Mouse (Mus musculus) heart, embryonic 12.5 days (tissue): ENCODE measurements around the gene C87436. TPM values are rescaled to one million over a fixed set of nuclear protein-coding genes. Genes with fewer than 3 reads are reported as not detected.

Experiments
- ATAC-seq: fragments of 200-750 bp; cut with Nextera tagmentation; 2 replicates; pipeline ENCODE4 v1.8.0; 2017; ENCODE audit warnings: moderate TSS enrichment, moderate library complexity; ENCODE audit not compliant: insufficient number of reproducible peaks, low FRiP score
- H3K27ac ChIP-seq: fragments of 300-500 bp; sonication (generic); 2 replicates; pipeline ENCODE4 v1.5.1; 2016; ENCODE audit warnings: mild to moderate bottlenecking, moderate library complexity; ENCODE audit not compliant: poor library complexity, severe bottlenecking
- H3K27me3 ChIP-seq: fragments of 300-500 bp; sonication (generic); replicated peaks from 2 replicates; pipeline ENCODE4 v1.6.1; 2016; ENCODE audit warnings: mild to moderate bottlenecking, moderate library complexity
- H3K36me3 ChIP-seq: fragments of 300-500 bp; sonication (generic); 2 replicates; pipeline ENCODE4 v1.6.1; 2016; ENCODE audit warnings: mild to moderate bottlenecking, moderate library complexity
- H3K4me1 ChIP-seq: fragments of 300-500 bp; sonication (generic); replicated peaks from 2 replicates; pipeline ENCODE4 v1.6.1; 2016; ENCODE audit warnings: mild to moderate bottlenecking
- H3K4me2 ChIP-seq: fragments of 300-500 bp; sonication (generic); 2 replicates; pipeline ENCODE4 v1.6.1; 2016; ENCODE audit warnings: mild to moderate bottlenecking, moderate library complexity
- H3K4me3 ChIP-seq: fragments of 300-500 bp; sonication (generic); 2 replicates; pipeline ENCODE4 v1.5.1; 2016; ENCODE audit warnings: mild to moderate bottlenecking
- H3K9ac ChIP-seq: fragments of 300-500 bp; sonication (generic); 2 replicates; pipeline ENCODE4 v1.6.1; 2016; ENCODE audit warnings: mild to moderate bottlenecking, moderate library complexity
- H3K9me3 ChIP-seq: fragments of 300-500 bp; sonication (generic); replicated peaks from 2 replicates; pipeline ENCODE4 v1.6.1; 2016; ENCODE audit warnings: mild to moderate bottlenecking, moderate library complexity
- WGBS: fragments of 180-500 bp; shearing (Covaris S2); methylation state at CpG from one replicate; pipeline ENCODE4 v1.1.7; 2016; 5-methylcytosine and 5-hydroxymethylcytosine counted together
- polyA plus RNA-seq: library from polyadenylated mRNA; unstranded; fragments of >200 nt; fragmentation: Nextera tagmentation; extraction: Ambion mirVana; gene quantifications from 2 replicates; pipeline ENCODE4 v1.2.1, GENCODE M21; 2016

Gene C87436
- polyA plus RNA-seq, 1 experiment from 2014 or later: 16.2 TPM

DNA sequence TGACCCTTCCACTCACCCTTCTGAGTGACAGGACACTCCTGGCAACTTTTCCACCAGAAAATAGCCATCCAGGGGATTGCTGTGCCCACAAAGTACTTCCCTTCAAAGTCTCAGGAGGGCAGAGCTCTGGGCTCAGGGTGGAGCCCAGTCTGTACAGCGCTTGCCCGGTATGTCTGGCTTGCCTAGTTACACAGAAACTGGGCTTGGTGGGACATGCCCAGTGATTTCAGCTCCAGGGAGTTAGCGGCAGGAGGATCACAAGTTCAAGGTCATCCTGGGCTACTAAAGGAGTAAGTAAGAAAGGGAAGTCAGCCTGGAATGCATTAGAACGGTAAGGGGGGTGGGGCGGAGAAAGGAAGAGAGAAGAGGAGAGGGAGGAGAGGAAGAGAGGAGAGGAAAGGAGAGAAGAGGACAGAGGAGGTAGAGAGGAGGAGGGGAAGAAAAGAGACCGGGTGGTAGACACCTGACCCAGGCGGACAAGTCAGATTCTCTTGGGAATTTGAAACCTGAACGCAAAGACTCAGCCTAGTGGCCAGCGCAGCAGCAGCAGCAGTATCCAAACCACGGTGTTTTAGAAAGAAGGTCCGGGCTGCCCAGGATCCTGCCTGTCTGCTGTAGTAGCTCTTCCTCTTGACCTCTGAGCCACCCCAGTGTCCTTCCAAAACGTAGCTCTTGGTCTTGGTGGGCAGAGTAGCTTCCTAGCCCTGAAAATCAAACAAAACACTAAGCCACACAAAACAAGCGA is 59.1 kb downstream of the C87436 start:
- Histone ChIP-seq H3K4me2 (peak overlapping the region; percentile 63), H3K9me3 (peaks cover 4% of the 10 kb centered on the region), H3K4me1 (peaks cover 32% of the 10 kb centered on the region), H3K4me3 (peak overlapping the region; percentile 29), H3K36me3 (no peaks in the 10 kb centered on the region), H3K9ac (peak overlapping the region; percentile 69), H3K27me3 (no peaks in the 10 kb centered on the region), H3K27ac (peak overlapping the region; percentile 63)
- ATAC-seq: peak; percentile 35; the same call in 1 of the 2 replicates
- WGBS: 17% methylated on average over 13 of the region's 13 CpGs

DNA sequence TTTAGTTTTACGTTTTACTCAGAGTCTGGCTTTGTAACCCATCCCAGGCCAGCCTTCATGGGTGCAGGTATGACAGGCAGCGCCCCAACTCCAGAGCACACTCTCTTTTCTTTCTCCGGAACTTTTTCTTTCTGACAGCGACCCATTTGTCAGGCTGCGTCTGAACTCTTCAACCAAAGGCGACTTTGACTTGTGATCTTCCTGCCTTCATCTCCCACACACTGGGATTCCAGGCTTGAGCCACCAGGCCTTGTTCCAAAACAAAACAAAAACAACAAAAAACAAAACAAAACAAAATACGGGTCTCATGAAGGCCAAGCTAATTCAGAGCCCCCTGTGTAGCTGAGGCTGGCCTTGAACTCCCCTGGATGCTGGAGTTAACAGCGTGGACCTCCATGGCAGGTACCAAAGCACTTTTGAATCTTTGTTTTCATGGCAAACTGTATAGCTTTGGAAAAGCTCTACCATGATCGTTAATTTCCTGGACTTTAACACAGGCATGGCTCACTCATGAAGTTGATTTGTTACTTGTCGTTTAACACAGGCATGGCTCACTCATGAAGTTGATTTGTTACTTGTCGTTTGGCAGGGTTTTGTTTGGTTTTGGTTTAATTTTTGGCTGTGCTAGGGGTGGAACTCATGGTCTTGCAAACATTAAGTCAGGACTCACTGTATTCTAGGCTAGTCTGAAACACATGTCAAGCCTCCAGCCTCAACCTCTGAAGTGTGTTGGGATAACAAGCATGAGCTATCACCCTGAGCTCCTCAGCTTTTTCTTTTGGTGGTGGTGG is 60.0 kb downstream of the C87436 start:
- peak overlapping the region; percentile 69 for H3K9ac ChIP-seq
- no peak for ATAC-seq
- WGBS: 69% methylated on average over 11 of the region's 11 CpGs

DNA sequence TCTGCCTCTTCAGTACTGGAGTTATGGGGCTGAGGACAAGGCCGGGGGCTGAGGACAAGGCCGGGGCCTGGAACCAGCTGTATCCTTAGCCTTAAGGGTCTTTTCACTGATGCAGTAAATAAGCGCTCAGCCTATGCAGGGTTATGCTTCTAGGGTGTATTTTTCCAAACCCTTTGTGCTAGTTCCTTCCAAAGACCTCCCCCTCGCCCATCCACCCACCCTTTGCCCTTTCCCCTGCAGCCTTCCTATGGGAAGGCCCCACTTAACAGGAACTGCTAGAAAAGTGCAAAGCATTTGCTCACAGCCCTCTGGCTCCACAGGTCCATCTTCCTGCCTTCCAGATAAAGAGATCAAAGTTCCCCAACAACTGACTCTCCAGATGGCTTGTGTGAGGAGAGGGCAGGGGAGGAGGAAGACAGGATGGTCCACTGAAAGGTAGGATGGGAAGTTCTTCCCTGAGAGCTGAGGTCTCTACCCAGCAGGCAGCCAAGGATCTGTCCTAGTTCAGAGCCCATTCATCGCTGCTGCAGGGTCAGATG is 61.5 kb downstream of the C87436 start:
- H3K4me2 ChIP-seq: no peak overlapping the region
- H3K9ac ChIP-seq: no peak overlapping the region
- peak overlapping the region; percentile 37; the same call in 1 of the 2 replicates for H3K27ac ChIP-seq
- H3K27me3 ChIP-seq: no peaks in the 10 kb centered on the region
- 60% methylated on average over 5 of the region's 5 CpGs for WGBS
- ATAC-seq: no peak
- H3K36me3 ChIP-seq: no peaks in the 10 kb centered on the region
- H3K4me1 ChIP-seq: peaks cover 25% of the 10 kb centered on the region
- peaks cover 4% of the 10 kb centered on the region for H3K9me3 ChIP-seq
- no peak overlapping the region for H3K4me3 ChIP-seq

More for the DNA sequence above, 60.0 kb downstream of the C87436 start:
- Histone ChIP-seq H3K4me3 (peak overlapping the region; percentile 29), H3K27me3 (no peaks in the 10 kb centered on the region), H3K9me3 (peaks cover 4% of the 10 kb centered on the region), H3K36me3 (no peaks in the 10 kb centered on the region), H3K4me1 (peaks cover 32% of the 10 kb centered on the region), H3K4me2 (peak overlapping the region; percentile 63), H3K27ac (peak overlapping the region; percentile 63; the same call in 1 of the 2 replicates)

DNA sequence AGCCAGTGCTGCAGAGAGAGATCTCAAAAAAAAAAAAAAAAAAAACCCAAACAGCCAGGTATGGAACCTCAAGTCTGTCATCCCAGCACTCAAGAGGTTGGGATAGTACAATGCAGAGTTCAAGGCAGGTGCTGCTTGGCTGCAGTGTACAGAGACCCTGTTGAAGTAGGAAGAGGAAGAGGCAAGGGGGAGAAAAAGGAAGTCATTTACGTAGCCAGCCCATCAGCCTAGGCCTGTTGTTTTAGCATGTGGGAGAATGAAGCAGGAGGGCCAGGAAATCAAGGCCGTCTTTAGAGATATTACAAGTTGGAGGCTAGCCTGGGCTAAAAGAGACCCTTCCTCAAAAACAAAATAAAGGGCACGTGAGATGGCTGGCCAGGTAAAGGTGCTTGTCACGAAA is 65.3 kb downstream of the C87436 start:
- Histone ChIP-seq H3K4me1 (peaks cover 10% of the 10 kb centered on the region), H3K36me3 (no peaks in the 10 kb centered on the region), H3K4me2 (no peak overlapping the region), H3K9ac (no peak overlapping the region), H3K27me3 (no peaks in the 10 kb centered on the region), H3K9me3 (no peaks in the 10 kb centered on the region), H3K27ac (no peak overlapping the region), H3K4me3 (no peak overlapping the region)
- WGBS: 72% methylated on average over 4 of the region's 4 CpGs
- no peak for ATAC-seq

DNA sequence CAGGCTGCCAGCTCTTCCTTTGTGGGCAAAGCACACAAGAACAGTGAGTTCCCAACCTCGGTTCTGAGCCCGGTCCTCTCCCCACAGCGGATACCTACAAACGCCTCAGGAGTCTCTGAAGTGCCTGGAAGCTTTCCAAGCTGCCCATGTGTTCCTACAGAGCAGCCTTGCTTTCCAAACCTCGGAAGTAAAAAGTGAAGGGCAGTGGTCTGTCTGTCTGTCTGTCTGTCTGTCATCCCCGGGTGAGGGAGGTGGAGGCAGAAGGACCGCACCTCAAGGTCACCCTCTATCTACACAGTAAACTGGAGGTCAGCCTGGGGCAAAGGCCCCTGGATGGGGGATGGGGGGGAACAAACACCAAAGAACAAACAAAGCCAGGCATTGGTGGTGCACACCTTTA is 67.5 kb downstream of the C87436 start:
- Histone ChIP-seq H3K27me3 (no peaks in the 10 kb centered on the region), H3K36me3 (no peaks in the 10 kb centered on the region), H3K4me1 (0 out of 2 replicates have a peak, but pooled peaks cover 7% of the 10 kb centered on the region), H3K4me2 (no peak overlapping the region), H3K4me3 (no peak overlapping the region), H3K9me3 (no peaks in the 10 kb centered on the region), H3K9ac (no peak overlapping the region), H3K27ac (no peak overlapping the region)
- 54% methylated on average over 7 of the region's 7 CpGs for WGBS
- ATAC-seq: no peak

DNA sequence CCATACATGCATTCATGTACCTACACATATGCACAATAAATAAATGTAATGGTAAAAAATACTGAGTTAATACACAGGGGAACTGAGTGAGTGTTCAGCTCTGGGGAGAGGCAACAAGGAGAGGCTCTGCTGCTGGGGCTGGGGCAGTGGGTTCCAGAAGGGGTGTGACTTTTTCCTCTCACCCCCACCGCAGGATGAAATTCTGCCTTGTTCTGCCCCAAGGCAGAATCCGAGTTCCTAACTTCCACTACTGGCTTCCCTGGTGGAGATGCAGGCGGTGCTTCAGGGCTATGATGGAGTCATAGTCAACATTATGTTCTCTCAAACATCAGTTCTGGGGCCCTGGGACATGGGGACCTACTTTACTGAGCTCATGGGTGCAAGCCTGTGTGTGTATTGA is 68.1 kb downstream of the C87436 start:
- Histone ChIP-seq H3K9ac (no peak overlapping the region), H3K4me2 (no peak overlapping the region), H3K4me3 (no peak overlapping the region), H3K27ac (no peak overlapping the region), H3K9me3 (no peaks in the 10 kb centered on the region), H3K4me1 (0 out of 2 replicates have a peak, but pooled peaks cover 7% of the 10 kb centered on the region), H3K27me3 (no peaks in the 10 kb centered on the region), H3K36me3 (no peaks in the 10 kb centered on the region)
- 85% methylated on average over 3 of the region's 3 CpGs for WGBS
- no peak for ATAC-seq

DNA sequence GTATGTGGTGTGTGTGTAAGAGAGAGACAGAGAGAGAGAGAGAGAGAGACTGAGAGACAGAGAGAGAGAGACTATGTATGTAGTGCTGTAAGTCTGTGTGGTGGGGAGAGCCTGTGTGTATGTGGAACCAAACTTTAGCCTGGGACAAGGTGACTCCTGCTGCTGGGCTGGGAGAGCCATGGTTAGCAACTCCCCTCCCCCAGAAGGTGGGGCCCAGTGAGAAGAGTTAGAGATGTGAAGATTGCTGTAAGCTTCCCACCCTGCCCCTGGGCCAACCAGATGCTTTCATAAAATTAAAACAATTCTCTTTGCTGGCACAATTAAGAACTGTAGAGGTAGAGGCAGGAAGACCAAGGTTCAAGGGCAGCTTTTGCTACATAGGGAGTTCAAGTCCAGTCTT is 68.9 kb downstream of the C87436 start:
- Histone ChIP-seq H3K4me2 (no peak overlapping the region), H3K4me3 (no peak overlapping the region), H3K27me3 (no peaks in the 10 kb centered on the region), H3K36me3 (no peaks in the 10 kb centered on the region), H3K4me1 (0 out of 2 replicates have a peak, but pooled peaks cover 7% of the 10 kb centered on the region), H3K27ac (no peak overlapping the region), H3K9ac (no peak overlapping the region), H3K9me3 (no peaks in the 10 kb centered on the region)
- ATAC-seq: no peak

DNA sequence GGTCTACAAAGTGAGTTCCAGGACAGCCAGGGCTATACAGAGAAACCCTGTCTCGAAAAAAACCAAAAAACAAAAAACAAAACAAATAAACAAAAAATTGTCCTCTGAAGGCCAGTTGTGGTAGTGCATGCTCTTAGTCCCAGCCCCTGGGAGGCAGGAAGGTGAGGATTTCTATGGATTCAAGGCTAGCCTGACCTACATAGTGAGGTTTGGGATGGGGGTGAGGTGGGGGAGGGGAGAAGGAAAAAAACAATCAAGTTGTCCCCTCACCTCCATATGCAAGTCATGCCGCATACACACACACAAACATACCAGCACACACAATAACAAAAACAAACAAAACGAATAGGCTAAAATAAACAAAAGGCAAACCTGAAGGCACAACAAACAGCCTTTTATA is 70.6 kb downstream of the C87436 start:
- Histone ChIP-seq H3K27me3 (no peaks in the 10 kb centered on the region), H3K9ac (no peak overlapping the region), H3K4me2 (no peak overlapping the region), H3K4me1 (0 out of 2 replicates have a peak, but pooled peaks cover 7% of the 10 kb centered on the region), H3K4me3 (no peak overlapping the region), H3K27ac (no peak overlapping the region), H3K36me3 (no peaks in the 10 kb centered on the region), H3K9me3 (no peaks in the 10 kb centered on the region)
- no peak for ATAC-seq
- 85% methylated on average over 3 of the region's 3 CpGs for WGBS

DNA sequence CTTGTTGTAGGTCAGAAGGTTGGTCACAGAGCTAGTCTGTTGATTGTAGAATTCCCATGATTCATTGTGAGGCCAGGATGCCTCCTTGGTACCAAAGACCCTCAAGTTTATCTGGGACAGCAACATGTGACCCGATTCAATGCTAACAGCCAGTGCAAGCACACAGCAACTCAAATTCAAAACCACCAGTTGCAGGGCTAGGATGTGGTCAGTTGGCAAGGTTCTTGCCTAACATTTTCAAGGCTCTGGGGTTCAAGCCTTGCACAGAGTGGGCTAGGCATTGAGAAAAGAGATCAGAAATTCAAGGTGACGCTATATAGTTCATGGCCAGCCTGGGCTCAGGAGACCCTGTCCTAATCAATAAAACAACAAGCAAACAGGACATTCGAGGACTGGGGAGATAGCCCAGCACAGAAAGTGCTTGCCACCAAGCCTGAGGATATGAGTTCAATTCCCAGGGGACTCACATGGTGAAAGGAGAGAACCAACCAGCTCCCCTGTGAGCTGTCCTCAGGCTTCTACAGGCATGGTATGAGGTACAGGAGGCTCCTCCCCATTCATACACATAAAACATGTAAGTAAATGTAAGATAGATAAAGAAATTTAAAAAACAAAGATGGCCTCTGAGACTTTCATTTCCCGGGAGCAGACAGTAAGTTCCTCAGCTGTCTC is 71.2 kb downstream of the C87436 start:
- Histone ChIP-seq H3K9ac (no peak overlapping the region), H3K4me1 (0 out of 2 replicates have a peak, but pooled peaks cover 7% of the 10 kb centered on the region), H3K36me3 (no peaks in the 10 kb centered on the region), H3K9me3 (no peaks in the 10 kb centered on the region), H3K4me3 (no peak overlapping the region), H3K27me3 (no peaks in the 10 kb centered on the region), H3K4me2 (no peak overlapping the region), H3K27ac (no peak overlapping the region)
- ATAC-seq: no peak
- WGBS: 60% methylated on average over 4 of the region's 4 CpGs

DNA sequence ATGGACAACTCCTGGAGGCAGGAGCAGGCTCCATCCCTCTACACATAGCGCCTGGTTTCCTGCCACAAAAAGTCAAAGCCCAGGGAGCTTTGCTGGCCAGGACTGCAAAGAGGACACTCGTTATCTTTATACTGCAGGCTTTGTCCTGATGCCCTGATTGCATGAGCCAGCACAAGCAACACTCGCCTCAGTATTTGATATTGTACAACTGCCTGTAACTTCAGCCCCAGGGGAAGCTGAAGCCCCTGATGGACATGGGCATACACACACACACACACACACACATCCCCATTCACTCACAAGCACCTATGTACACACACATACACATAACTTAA is 71.7 kb downstream of the C87436 start:
- ATAC-seq: no peak
- WGBS: 42% methylated on average over 3 of the region's 3 CpGs

DNA sequence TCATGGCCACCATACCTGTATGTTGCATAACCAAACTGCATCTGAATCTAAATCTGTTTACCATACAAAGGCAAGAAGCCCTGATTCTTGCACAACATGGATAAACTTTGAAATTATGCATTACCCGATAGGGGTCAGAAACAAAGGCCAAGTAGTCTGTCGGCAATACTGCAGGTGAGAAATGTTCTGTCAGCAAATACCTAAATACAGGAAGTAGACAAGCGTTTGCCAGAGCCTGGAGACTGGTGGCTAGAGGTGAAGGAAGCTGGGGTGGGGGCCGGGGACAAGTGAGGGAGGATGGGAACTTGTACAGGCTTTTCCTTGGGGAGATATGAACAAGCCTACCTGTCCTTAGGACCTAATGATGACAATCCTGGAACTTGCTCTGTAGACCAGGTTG is 72.8 kb downstream of the C87436 start:
- no peak overlapping the region for H3K27ac ChIP-seq
- no peaks in the 10 kb centered on the region for H3K36me3 ChIP-seq
- H3K9me3 ChIP-seq: no peaks in the 10 kb centered on the region
- H3K4me1 ChIP-seq: 0 out of 2 replicates have a peak, but pooled peaks cover 5% of the 10 kb centered on the region
- H3K4me2 ChIP-seq: no peak overlapping the region
- no peak for ATAC-seq
- no peaks in the 10 kb centered on the region for H3K27me3 ChIP-seq
- WGBS: 73% methylated on average over 4 of the region's 4 CpGs
- H3K4me3 ChIP-seq: no peak overlapping the region
- no peak overlapping the region for H3K9ac ChIP-seq

More for the DNA sequence above, 71.7 kb downstream of the C87436 start:
- no peak overlapping the region for H3K9ac ChIP-seq
- H3K4me3 ChIP-seq: no peak overlapping the region
- 0 out of 2 replicates have a peak, but pooled peaks cover 7% of the 10 kb centered on the region for H3K4me1 ChIP-seq
- no peak overlapping the region for H3K27ac ChIP-seq
- H3K4me2 ChIP-seq: no peak overlapping the region
- H3K36me3 ChIP-seq: no peaks in the 10 kb centered on the region
- H3K27me3 ChIP-seq: no peaks in the 10 kb centered on the region
- H3K9me3 ChIP-seq: no peaks in the 10 kb centered on the region
